Mouse (Mus musculus) CH12.LX (cell line): ENCODE measurements at regions not wholly inside any gene's neighbourhood (a gene's known extent, or its start where the extent isn't known, plus 50 kb on each side); places are given as distances from the start of the nearest gene placed in this dataset.

Experiments
- CTCF ChIP-seq, 2 experiments: IDR thresholded peaks in 1 of 2; conservative IDR thresholded peaks in 1 of 2; 2 replicates each; pipeline ENCODE4 v1.5.1; 2011 to 2012; ENCODE audit warnings: low read depth in 2 of 2, low read length in 2 of 2, improper control_type of control experiment in 1 of 2, inconsistent platforms in 1 of 2, mild to moderate bottlenecking in 1 of 2, moderate library complexity in 1 of 2
- MAFK ChIP-seq: IDR thresholded peaks from 2 replicates; pipeline ENCODE4 v1.6.1; 2011; ENCODE audit warnings: low read length, improper control_type of control experiment; ENCODE audit not compliant: insufficient replicate concordance
- SMC3 ChIP-seq: IDR thresholded peaks from 2 replicates; pipeline ENCODE4 v1.6.1; 2011; ENCODE audit warnings: low read depth, low read length, improper control_type of control experiment
- TCF12 ChIP-seq: IDR thresholded peaks from 2 replicates; pipeline ENCODE4 v1.6.1; 2014; ENCODE audit warnings: low read depth, mild to moderate bottlenecking, inconsistent platforms, low read length, improper control_type of control experiment
- ZNF384 ChIP-seq: IDR thresholded peaks from 2 replicates; pipeline ENCODE4 v1.6.1; 2012; ENCODE audit warnings: low read depth, low read length, improper control_type of control experiment, inconsistent platforms

DNA sequence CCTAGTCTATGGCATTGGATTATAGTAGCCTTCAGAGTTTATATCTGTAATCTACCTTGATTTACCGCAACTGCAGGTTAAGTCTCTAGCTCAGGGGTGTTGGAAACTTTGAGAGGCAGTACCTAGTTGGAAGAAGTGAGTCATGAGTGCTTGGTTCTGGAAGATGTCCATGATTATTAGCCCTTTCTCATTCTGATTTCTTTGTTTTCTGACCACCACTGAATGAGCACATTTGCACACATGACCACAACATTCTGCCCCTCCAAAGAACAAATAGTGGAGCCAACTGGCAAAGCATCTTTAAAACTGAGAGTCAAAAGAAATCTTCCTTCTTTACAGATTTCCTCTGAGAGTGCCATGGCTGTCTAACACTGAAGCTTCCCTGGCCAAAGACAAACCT is 95.5 kb upstream of the Dcn start:
- TF ChIP-seq SMC3 (no peak), MAFK (no peak), ZNF384 (no peak), TCF12 (no peak), CTCF (conservative IDR thresholded peaks at IDR 0.05 in 1 of 2, IDR thresholded peaks at IDR 0.05 in 1 of 2; ENCODE audit: low read depth in 2 of 2, low read length in 2 of 2) (no peak)
